Mouse (Mus musculus): ENCODE measurements around the gene Col5a1. TPM values are rescaled to one million over a fixed set of nuclear protein-coding genes. Genes with fewer than 3 reads are reported as not detected.
A peak's percentile ranks its signal among the peaks of the same experiment; 100 is the strongest.

Gene Col5a1
- total and polyA plus RNA-seq, 2 experiments from 2014 or later: 4.8 to 23.6 TPM

DNA sequence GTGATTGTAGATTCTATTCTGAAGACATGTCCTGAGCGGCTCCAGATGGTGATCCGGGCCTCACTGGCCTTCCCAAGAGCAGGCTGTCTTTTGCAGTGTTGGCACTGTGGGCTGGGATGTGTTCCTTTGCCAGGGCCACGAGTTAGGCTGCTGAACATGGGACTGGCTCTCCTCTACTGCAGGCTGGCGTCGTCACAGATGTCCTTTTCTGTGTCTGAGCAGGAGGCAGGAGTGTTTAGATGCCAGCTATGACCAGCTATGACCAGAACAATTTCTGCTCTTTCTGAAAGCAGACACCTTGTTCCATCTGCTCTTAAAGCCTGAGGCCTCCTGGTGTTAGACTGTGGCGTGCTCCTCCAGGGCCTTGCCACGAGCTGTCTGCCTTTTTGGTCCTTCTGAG, 31.9 kb downstream of the Col5a1 start:
- no peak for DNase-seq
- ATAC-seq: no peak
- WGBS: 71% methylated on average over 7 of the region's 7 CpGs

DNA sequence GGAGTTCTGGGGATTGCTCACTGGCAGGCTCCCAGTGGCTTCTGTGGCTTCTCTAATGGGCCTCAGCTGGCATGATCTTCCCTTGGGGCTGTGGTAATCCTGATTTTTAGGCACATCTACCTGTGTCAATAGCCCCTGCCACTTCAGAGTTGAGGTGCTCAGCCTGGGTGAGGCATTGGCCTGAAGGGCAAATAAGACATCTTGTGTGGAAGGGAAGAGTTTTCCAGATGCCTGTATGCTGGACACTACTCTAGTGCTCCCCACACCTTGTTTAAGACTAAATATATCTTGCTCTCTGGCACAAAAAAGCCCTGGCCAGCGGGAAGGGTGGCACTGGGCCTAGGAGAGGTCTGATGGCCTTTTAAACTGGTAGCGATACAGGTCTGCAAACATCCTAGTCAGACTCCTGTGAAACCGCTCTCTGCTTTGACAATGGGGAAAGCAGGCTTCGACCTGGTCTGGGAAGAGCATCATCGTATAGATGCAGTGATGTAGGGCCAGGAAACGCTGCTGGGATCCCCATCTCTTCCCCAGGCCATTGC, 33.2 kb downstream of the Col5a1 start:
- Histone ChIP-seq H3K36me3 (ENCODE audit: insufficient read depth) (no peaks in the 10 kb centered on the region), H3K4me3 (ENCODE audit: low read depth, low read length) (no peak overlapping the region), H3K27ac (ENCODE audit: low read depth, low read length) (no peak overlapping the region), H3K9ac (no peak overlapping the region), H3K4me1 (ENCODE audit: insufficient read depth) (no peaks in the 10 kb centered on the region), H3K9me3 (ENCODE audit: low read length) (no peaks in the 10 kb centered on the region), H3K27me3 (ENCODE audit: insufficient read depth, low read length) (no peaks in the 10 kb centered on the region), H3K4me2 (ENCODE audit: low read depth) (no peak overlapping the region)
- DNase-seq: no peak
- TF ChIP-seq CTCF (IDR thresholded peaks at IDR 0.05; ENCODE audit: low read depth): no peak
- no peak for ATAC-seq
- WGBS: 87% methylated on average over 6 of the region's 6 CpGs

More for the DNA sequence above, 31.9 kb downstream of the Col5a1 start:
- H3K27ac ChIP-seq (ENCODE audit: low read depth, low read length): no peak overlapping the region
- no peak overlapping the region for H3K4me3 ChIP-seq (ENCODE audit: low read depth, low read length)
- no peak for TF ChIP-seq CTCF (IDR thresholded peaks at IDR 0.05; ENCODE audit: low read depth)
- H3K36me3 ChIP-seq (ENCODE audit: insufficient read depth): no peaks in the 10 kb centered on the region
- H3K4me1 ChIP-seq (ENCODE audit: insufficient read depth): no peaks in the 10 kb centered on the region
- no peak overlapping the region for H3K4me2 ChIP-seq (ENCODE audit: low read depth)
- H3K9ac ChIP-seq: no peak overlapping the region
- no peaks in the 10 kb centered on the region for H3K9me3 ChIP-seq (ENCODE audit: low read length)
- H3K27me3 ChIP-seq (ENCODE audit: insufficient read depth, low read length): no peaks in the 10 kb centered on the region

DNA sequence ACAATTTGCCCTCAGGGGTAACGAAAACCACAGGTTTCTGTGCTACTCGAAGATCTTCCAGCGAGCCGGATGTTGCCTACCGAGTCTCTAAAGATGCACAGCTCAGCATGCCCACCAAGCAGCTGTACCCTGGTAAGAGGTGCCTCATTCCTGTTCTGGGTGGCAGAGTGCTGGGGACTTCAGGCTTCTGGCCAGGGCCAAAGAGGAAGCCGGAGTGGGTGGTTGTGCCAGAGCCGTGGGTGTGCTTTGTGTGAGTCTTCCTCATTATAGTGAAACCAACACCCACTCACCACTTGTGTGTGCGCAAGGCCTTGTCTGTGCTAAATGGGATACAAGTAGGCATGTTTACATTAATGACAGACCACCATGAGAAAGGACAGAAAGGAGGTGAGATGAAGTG, 35.8 kb downstream of the Col5a1 start:
- no peak for DNase-seq
- TF ChIP-seq CTCF (IDR thresholded peaks at IDR 0.05; ENCODE audit: low read depth): no peak
- Histone ChIP-seq H3K27me3 (ENCODE audit: insufficient read depth, low read length) (no peaks in the 10 kb centered on the region), H3K9me3 (ENCODE audit: low read length) (no peaks in the 10 kb centered on the region), H3K9ac (no peak overlapping the region), H3K4me3 (ENCODE audit: low read depth, low read length) (no peak overlapping the region), H3K4me1 (ENCODE audit: insufficient read depth) (no peaks in the 10 kb centered on the region), H3K36me3 (ENCODE audit: insufficient read depth) (no peaks in the 10 kb centered on the region), H3K4me2 (ENCODE audit: low read depth) (no peak overlapping the region), H3K27ac (ENCODE audit: low read depth, low read length) (no peak overlapping the region)
- 87% methylated on average over 8 of the region's 8 CpGs for WGBS
- no peak for ATAC-seq

DNA sequence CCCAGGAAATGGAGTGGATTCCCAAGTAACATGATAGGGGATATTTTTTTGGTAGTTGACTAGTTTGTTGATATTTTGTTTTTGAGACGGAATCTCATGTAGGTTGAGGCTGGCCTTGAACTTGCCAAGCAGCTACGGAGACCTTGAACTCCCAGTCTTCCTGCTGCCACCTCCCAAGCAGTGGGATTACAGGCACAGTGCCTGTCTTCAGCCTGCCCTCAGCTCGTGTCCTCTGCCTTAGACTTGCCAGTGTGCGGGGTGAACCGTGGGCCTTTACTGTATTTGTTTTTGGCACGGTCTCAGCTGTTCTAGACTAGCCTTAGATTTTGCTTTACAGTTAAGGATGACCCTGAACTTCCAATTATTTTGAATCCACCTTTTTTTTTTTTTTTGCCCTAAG, 37.5 kb downstream of the Col5a1 start:
- DNase-seq (no peak), ATAC-seq (no peak)
- TF ChIP-seq CTCF (IDR thresholded peaks at IDR 0.05; ENCODE audit: low read depth): no peak
- H3K4me2 ChIP-seq (ENCODE audit: low read depth): no peak overlapping the region
- WGBS: 87% methylated on average over 6 of the region's 6 CpGs
- H3K4me1 ChIP-seq (ENCODE audit: insufficient read depth): no peaks in the 10 kb centered on the region
- no peak overlapping the region for H3K4me3 ChIP-seq (ENCODE audit: low read depth, low read length)
- H3K9ac ChIP-seq: no peak overlapping the region
- H3K27ac ChIP-seq (ENCODE audit: low read depth, low read length): no peak overlapping the region
- H3K27me3 ChIP-seq (ENCODE audit: insufficient read depth, low read length): no peaks in the 10 kb centered on the region
- H3K36me3 ChIP-seq (ENCODE audit: insufficient read depth): no peaks in the 10 kb centered on the region
- H3K9me3 ChIP-seq (ENCODE audit: low read length): no peaks in the 10 kb centered on the region

DNA sequence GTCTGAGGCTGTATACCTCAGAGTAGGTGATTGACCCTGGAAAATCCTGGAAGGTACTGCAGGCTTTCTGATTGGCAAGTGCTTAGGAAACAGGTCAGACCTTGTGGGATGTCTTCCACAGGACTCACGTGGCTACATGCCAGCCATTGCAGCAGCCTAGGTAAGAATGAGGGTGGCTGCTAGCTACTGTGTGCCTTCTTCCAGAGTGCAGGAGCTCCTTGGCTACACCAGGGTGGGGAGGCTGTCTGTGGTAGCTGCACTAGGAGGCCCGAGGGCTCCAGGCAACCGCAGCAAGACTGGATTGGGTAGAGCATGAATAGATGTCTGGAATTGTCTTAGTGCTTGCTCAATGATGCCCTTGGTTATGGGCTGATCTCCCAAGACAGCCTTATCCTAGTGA, 38.2 kb downstream of the Col5a1 start:
- no peaks in the 10 kb centered on the region for H3K27me3 ChIP-seq (ENCODE audit: insufficient read depth, low read length)
- DNase-seq (no peak), ATAC-seq (no peak)
- H3K27ac ChIP-seq (ENCODE audit: low read depth, low read length): no peak overlapping the region
- H3K9me3 ChIP-seq (ENCODE audit: low read length): no peaks in the 10 kb centered on the region
- 75% methylated on average over 3 of the region's 3 CpGs for WGBS
- no peak overlapping the region for H3K4me2 ChIP-seq (ENCODE audit: low read depth)
- H3K4me1 ChIP-seq (ENCODE audit: insufficient read depth): no peaks in the 10 kb centered on the region
- H3K36me3 ChIP-seq (ENCODE audit: insufficient read depth): no peaks in the 10 kb centered on the region
- TF ChIP-seq CTCF (IDR thresholded peaks at IDR 0.05; ENCODE audit: low read depth): no peak
- H3K4me3 ChIP-seq (ENCODE audit: low read depth, low read length): no peak overlapping the region
- H3K9ac ChIP-seq: no peak overlapping the region

DNA sequence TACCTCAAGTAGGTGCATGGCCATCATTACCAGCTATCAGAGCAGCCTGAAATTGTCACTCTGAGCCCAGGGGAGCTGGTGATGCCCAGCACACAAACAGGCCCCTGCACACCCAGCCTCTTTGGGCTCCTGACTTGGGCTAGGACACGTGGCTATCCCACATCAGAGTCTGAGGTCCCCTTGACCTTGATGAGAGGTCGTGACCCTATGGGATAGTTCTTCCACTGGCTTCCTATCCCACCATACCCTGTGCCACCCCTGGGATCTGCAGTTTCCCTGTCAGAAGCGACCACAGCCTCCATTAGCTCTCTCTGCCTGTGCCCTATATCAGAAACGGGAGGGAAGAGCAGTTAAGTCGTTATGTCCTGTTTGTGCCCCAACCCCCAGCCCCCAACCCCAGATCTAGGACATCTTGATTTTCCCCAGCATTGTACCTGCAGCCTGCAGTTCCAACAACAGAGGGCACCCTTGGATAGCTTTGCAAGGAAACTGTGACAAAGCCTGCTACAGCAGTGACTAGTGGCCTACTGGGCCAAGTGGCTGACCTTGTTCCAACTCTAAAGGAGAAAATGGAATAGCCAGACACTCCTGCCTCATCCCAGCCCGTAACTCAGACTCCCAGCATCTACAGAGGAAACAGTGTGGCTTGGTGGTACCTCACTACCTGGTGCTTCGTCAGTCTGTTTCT, 40.4 kb downstream of the Col5a1 start:
- H3K4me1 ChIP-seq (ENCODE audit: insufficient read depth): 0 out of 2 replicates have a peak, but pooled peaks cover 1% of the 10 kb centered on the region
- H3K36me3 ChIP-seq (ENCODE audit: insufficient read depth): no peaks in the 10 kb centered on the region
- H3K9ac ChIP-seq: no peak overlapping the region
- H3K4me3 ChIP-seq (ENCODE audit: low read depth, low read length): no peak overlapping the region
- H3K4me2 ChIP-seq (ENCODE audit: low read depth): no peak overlapping the region
- no peak overlapping the region for H3K27ac ChIP-seq (ENCODE audit: low read depth, low read length)
- H3K27me3 ChIP-seq (ENCODE audit: insufficient read depth, low read length): no peaks in the 10 kb centered on the region
- DNase-seq (peak; percentile 83), ATAC-seq (peak; percentile 69; the same call in 1 of the 2 replicates)
- WGBS: 51% methylated on average over 7 of the region's 7 CpGs
- H3K9me3 ChIP-seq (ENCODE audit: low read length): no peaks in the 10 kb centered on the region
- peak; percentile 92 for TF ChIP-seq CTCF (IDR thresholded peaks at IDR 0.05; ENCODE audit: low read depth)

DNA sequence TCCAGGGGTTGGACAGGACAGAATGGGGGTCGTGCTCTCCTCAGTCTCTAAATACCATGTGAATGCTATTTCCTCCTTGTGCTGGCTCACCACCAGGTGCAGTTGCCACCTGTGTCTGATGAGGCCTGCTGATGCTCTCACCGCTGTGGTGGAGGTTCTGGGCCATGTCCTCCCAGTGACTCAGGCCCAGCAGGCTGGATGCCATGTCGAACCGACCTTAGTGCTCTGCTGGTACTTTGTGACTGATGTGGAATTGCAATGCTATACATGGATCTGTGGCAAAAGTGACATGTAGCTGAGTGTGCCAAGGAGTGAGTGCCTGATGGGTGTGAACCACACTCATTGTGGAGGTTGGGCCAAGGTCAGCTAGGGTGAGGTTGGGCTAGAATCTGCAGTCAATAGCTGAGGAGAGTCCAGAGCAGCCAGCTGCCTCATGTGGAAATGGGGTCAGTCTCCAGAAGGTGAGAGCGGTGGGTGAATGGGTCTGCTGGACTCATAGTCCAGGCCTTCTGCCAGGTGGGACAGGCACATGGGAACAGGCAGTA, 44.3 kb downstream of the Col5a1 start:
- Histone ChIP-seq H3K4me3 (ENCODE audit: low read depth, low read length) (no peak overlapping the region), H3K27ac (ENCODE audit: low read depth, low read length) (no peak overlapping the region), H3K4me2 (ENCODE audit: low read depth) (no peak overlapping the region), H3K9ac (no peak overlapping the region), H3K9me3 (ENCODE audit: low read length) (no peaks in the 10 kb centered on the region), H3K27me3 (ENCODE audit: insufficient read depth, low read length) (no peaks in the 10 kb centered on the region), H3K4me1 (ENCODE audit: insufficient read depth) (peaks cover 6% of the 10 kb centered on the region; the same call in 1 of the 2 replicates), H3K36me3 (ENCODE audit: insufficient read depth) (no peaks in the 10 kb centered on the region)
- no peak for TF ChIP-seq CTCF (IDR thresholded peaks at IDR 0.05; ENCODE audit: low read depth)
- no peak for ATAC-seq
- no peak for DNase-seq
- WGBS: 92% methylated on average over 5 of the region's 5 CpGs
